Mouse (Mus musculus) hindbrain, embryonic 14.5 days (tissue): ENCODE data around the gene Cox6b1. TPM values are rescaled to one million over a fixed set of nuclear protein-coding genes. Genes with fewer than 3 reads are reported as not detected.

Source experiments
- ATAC-seq: fragments of 200-750 bp; cut with Nextera tagmentation; 2 replicates; pipeline ENCODE4 v1.8.0; 2017; ENCODE audit warnings: moderate number of reproducible peaks, mild to moderate bottlenecking, moderate TSS enrichment, moderate library complexity; ENCODE audit not compliant: low FRiP score
- DNase-seq: peaks from one replicate; pipeline ENCODE4 v3.0.0-alpha.2; 2015; ENCODE audit warnings: low spot score
- H3K27ac ChIP-seq: fragments of 300-500 bp; sonication (generic); 2 replicates; pipeline ENCODE4 v1.5.1; 2014; ENCODE audit warnings: mild to moderate bottlenecking, moderate library complexity
- H3K27me3 ChIP-seq: fragments of 300-500 bp; sonication (generic); 2 replicates; pipeline ENCODE4 v1.6.1; 2014; ENCODE audit warnings: mild to moderate bottlenecking, low read length, mixed read lengths; ENCODE audit not compliant: control insufficient read depth, insufficient read depth
- H3K36me3 ChIP-seq: fragments of 300-500 bp; sonication (generic); replicated peaks from 2 replicates; pipeline ENCODE4 v1.6.1; 2014; ENCODE audit not compliant: control insufficient read depth, insufficient read depth
- H3K4me1 ChIP-seq: fragments of 300-500 bp; sonication (generic); replicated peaks from 2 replicates; pipeline ENCODE4 v1.6.1; 2014; ENCODE audit warnings: antibody characterized with exemption, low read length, mixed read lengths; ENCODE audit not compliant: control insufficient read depth, insufficient read depth
- H3K4me2 ChIP-seq: fragments of 300-500 bp; sonication (generic); replicated peaks from 2 replicates; pipeline ENCODE4 v1.6.1; 2014; ENCODE audit warnings: mild to moderate bottlenecking, moderate library complexity
- H3K4me3 ChIP-seq: fragments of 300-500 bp; sonication (generic); replicated peaks from 2 replicates; pipeline ENCODE4 v1.5.1; 2014; ENCODE audit warnings: mild to moderate bottlenecking, low read length
- H3K9ac ChIP-seq: fragments of 300-500 bp; sonication (generic); 2 replicates; pipeline ENCODE4 v1.6.1; 2014
- H3K9me3 ChIP-seq: fragments of 300-500 bp; sonication (generic); 2 replicates; pipeline ENCODE4 v1.6.1; 2016; ENCODE audit warnings: low read length; ENCODE audit not compliant: control insufficient read depth
- WGBS: fragments of 180-500 bp; shearing (Covaris S2); extraction: QIAGEN DNeasy Blood & Tissue Kit; methylation state at CpG from one replicate; pipeline ENCODE4 v1.1.7; 2014; 5-methylcytosine and 5-hydroxymethylcytosine counted together
- polyA plus RNA-seq: library from polyadenylated mRNA; unstranded; fragments of >200 nt; fragmentation: Nextera tagmentation; extraction: Ambion mirVana; gene quantifications from 2 replicates; pipeline ENCODE4 v1.2.1, GENCODE M21; 2014

The Cox6b1 gene
- polyA plus RNA-seq: 1,184 and 1,299 TPM in 2 replicates

DNA sequence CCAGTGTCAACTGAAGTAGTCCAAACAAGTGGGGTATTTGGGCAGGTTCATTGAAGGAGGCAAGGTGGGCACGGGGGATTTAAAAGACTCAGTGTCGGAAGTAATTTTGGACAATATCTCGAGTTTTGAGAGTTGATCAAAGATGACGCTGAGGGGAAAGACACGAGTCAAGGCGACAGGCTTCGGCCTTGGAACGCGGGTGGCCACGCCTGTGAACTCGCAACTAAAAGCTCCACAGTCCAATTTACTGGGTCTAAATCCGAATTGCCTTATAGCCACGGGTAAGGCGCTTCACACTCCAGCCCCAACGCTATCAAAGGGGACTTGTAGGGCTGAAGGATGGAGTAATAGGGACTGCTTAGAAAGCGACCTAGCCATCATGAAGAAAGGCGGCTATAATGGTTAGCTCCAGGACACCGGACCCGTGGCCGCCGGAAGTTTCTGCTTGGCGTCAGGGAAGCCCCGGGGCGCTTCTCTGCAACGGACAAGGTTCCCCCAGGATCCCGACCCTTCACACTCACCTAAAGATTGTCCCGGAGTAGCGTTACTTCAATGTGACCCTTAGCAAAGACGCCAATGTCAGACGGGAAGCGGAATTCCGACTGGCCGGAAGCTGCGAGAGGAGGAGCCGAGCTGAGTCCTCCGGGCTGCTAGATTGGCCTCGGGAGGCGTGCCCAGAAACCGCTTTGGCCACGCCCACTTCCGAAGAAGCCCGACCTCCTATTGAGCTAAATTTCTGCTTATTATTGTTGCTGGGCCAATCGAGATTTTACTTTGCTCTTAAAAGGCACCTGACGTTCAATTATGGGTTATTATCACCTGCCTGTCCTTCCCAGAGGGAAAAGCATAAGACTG lies at the start of gene Cox6b1:
Gene Cox6b1 (minus strand): TSS at position 622 of the 855 bp plus-strand sequence.
- Histone ChIP-seq H3K9ac (peak within 1 kb of the TSS; percentile 84), H3K36me3 (peaks cover 38% of the 10 kb centered on the region), H3K9me3 (no peaks in the 10 kb centered on the region), H3K4me2 (peak within 1 kb of the TSS; percentile 84), H3K4me3 (peak within 1 kb of the TSS; percentile 63), H3K27me3 (peaks cover 6% of the 10 kb centered on the region; the same call in 1 of the 2 replicates), H3K4me1 (peaks cover 12% of the 10 kb centered on the region), H3K27ac (peak within 1 kb of the TSS; percentile 64)
- ATAC-seq (peak; percentile 94), DNase-seq (peak; percentile 96)
- 2% methylated on average over 44 of the region's 44 CpGs for WGBS

DNA sequence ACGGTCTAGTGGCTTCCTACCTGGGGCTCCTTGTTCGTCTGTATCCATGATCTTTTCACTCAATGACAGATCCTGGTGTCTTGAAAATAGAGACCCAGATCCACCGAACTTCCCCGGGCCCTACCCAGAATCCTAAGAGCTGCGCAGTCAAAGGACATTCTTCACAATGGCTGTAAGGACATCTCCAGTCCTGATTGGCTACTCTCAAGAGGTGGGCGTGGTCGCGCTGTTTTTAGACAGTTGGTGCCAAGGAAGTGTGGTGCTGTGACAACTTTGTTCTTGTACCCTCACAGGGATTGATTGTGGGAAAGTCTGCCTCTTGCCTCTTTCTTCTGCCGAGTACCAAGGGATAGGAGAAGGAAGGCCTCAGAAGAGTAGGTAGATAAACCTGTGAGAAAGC lies 45.5 kb upstream of the Cox6b1 start, which contains the start of gene Pmis2:
Gene Pmis2 (minus strand): TSS at position 126 of the 400 bp plus-strand sequence.
- Histone ChIP-seq H3K9ac (no peak within 1 kb of the TSS), H3K4me3 (no peak within 1 kb of the TSS), H3K4me2 (no peak within 1 kb of the TSS), H3K9me3 (no peaks in the 10 kb centered on the region), H3K27me3 (0 out of 2 replicates have a peak, but pooled peaks cover 4% of the 10 kb centered on the region), H3K27ac (no peak within 1 kb of the TSS), H3K4me1 (no peaks in the 10 kb centered on the region), H3K36me3 (no peaks in the 10 kb centered on the region)
- DNase-seq (no peak), ATAC-seq (no peak)
- WGBS: 72% methylated on average over 9 of the region's 9 CpGs

GRCm38 (mm10) chr7:30669229-30669628 lies 43.3 kb upstream of the Cox6b1 start:
- Histone ChIP-seq H3K9me3 (no peaks in the 10 kb centered on the region), H3K27ac (no peak overlapping the region), H3K9ac (no peak overlapping the region), H3K4me2 (no peak overlapping the region), H3K27me3 (no peaks in the 10 kb centered on the region), H3K4me3 (no peak overlapping the region), H3K4me1 (peaks cover 11% of the 10 kb centered on the region), H3K36me3 (no peaks in the 10 kb centered on the region)
- 34% methylated on average over 3 of the region's 3 CpGs for WGBS
- DNase-seq: peak; percentile 45
- no peak for ATAC-seq

DNA sequence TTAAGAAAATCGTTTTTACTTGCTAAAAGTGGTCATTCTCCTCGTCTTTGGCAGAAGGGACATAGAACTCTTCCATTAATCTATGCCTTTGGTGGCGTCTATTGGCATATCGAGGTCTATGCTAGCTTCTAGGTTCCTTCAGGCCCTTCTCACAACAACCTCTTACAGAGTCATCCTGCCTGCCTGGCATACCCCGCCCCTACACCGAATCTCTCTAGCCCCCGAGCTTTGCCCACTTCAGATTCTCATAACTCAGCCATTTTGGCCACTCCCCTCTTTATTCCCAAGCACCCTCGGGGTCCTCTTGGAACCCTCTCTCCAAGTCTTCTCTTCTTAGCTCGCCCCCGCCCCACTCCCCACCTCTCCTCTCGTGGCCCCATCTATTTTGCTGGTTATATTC lies 39.4 kb upstream of the Cox6b1 start:
- H3K4me3 ChIP-seq: peak overlapping the region; percentile 50
- H3K27ac ChIP-seq: peak overlapping the region; percentile 80
- 6% methylated on average over 11 of the region's 11 CpGs for WGBS
- no peaks in the 10 kb centered on the region for H3K9me3 ChIP-seq
- H3K9ac ChIP-seq: peak overlapping the region; percentile 79
- peaks cover 12% of the 10 kb centered on the region for H3K36me3 ChIP-seq
- peaks cover 12% of the 10 kb centered on the region for H3K4me1 ChIP-seq
- DNase-seq (no peak), ATAC-seq (peak; percentile 66; the same call in 1 of the 2 replicates)
- H3K27me3 ChIP-seq: no peaks in the 10 kb centered on the region
- H3K4me2 ChIP-seq: peak overlapping the region; percentile 86

DNA sequence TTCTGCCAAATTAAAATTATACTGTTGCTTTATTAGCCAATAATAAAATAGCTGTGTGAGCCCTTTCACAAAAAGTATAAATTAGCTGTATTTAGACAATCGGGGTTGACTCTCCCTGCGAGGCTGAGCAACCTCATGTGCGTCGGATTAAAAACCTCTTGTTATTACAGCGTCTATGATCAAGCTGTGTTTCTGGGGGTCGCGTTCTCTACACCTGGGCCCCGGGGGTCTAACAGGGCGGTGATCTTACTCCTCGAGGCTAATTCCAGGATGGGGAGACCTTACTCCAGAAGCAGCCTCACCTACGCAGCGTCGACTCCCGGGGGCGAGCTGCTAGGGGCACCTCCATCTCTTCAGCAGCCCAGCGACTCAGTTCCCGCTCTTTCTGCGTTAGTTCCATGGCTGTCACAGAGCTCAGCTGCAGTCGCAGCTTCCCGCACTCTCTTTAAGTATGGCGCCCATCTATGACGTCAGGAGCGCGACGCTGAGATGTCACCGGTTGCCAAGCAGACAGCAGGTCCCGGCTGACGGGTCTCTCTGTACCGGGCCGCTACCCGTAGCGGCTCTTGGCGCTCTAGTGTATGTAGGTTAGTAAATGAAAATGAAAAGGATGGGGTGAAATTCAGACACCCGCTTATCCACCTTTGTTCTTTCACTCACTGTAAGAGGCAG lies 38.7 kb upstream of the Cox6b1 start, which contains the start of gene Haus5:
Gene Haus5 (minus strand): TSS at position 466 of the 672 bp plus-strand sequence.
- no peaks in the 10 kb centered on the region for H3K27me3 ChIP-seq
- H3K9me3 ChIP-seq: no peaks in the 10 kb centered on the region
- H3K27ac ChIP-seq: peak within 1 kb of the TSS; percentile 80
- H3K9ac ChIP-seq: peak within 1 kb of the TSS; percentile 79
- peaks cover 12% of the 10 kb centered on the region for H3K4me1 ChIP-seq
- WGBS: 2% methylated on average over 34 of the region's 34 CpGs
- H3K36me3 ChIP-seq: peaks cover 18% of the 10 kb centered on the region
- peak within 1 kb of the TSS; percentile 86 for H3K4me2 ChIP-seq
- ATAC-seq: peak; percentile 94
- peak; percentile 99 for DNase-seq
- peak within 1 kb of the TSS; percentile 50 for H3K4me3 ChIP-seq

DNA sequence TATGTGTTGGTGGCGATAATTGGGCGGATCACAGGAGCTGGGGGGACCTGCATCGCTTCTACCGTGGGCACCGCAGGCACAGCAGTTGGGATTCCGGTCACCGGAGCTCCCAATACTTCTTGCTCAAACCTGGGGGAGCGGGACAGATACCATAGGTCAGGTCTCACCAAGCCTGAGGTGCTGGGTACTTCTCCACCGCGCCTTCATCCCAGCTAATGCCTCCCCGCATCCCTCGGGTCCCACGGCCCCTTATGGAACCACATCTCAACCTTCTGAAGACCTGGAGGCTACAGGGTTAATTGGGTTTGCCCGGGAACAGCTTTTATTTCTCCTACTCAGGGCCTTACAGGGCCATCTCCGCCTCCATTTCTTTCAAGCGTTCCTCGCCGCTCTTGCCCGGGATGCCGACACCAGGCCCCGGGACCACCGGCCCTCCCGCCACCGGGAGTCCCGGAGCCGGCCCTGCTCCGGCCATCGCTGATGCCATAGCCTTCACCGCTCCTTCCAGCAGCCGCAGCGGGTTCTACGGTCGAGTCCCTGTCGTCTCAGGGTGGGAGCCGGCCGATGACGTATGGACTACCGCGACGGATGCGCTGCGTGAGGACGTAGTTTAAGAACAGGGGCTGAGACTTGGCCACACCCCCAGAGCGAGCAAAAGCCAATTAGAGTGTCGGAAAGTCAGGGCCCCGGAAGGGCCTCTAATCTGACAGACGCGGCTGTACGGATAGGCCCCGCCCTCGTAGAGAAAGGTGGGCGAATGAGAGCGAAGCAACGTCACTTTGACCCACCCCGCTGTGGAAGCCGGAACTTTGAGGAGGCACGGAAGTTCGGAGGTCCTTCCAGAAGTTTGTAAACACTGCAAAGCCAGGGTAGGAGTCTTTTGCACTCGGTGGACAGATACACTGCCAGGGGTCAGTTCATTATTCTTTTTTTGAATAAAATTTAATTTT lies 23.9 kb upstream of the Cox6b1 start, which contains the start of gene Rbm42:
Gene Rbm42 (minus strand): TSS at position 727 of the 950 bp plus-strand sequence.
- Histone ChIP-seq H3K27ac (peak within 1 kb of the TSS; percentile 81), H3K9ac (peak within 1 kb of the TSS; percentile 96), H3K36me3 (peaks cover 49% of the 10 kb centered on the region), H3K4me2 (peak within 1 kb of the TSS; percentile 96), H3K4me1 (peaks cover 6% of the 10 kb centered on the region; the same call in 1 of the 2 replicates), H3K9me3 (no peaks in the 10 kb centered on the region), H3K4me3 (peak within 1 kb of the TSS; percentile 81), H3K27me3 (no peaks in the 10 kb centered on the region)
- 2% methylated on average over 59 of the region's 59 CpGs for WGBS
- ATAC-seq (peak; percentile 99), DNase-seq (peak; percentile 99)

DNA sequence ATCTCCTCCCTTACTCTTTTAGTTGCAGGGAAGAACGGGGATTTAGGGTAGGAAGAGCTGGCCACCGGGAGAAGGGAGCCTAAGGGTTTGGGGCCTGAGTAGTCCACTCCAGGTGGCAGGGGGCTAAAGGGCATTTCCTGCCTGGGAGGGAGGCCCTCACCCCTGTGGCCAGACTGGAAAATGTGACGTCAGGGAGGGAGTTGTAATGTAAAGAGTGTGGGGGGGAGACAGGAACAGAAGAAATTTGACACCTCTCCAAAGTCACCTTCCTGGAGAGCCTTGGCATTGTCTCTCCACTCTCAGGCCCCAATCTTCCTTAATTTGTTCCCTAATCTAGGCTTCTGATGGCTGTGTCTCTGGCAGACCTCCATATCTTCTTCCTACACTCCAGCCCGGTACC lies 13.1 kb upstream of the Cox6b1 start:
- Histone ChIP-seq H3K36me3 (peaks cover 43% of the 10 kb centered on the region), H3K9me3 (no peaks in the 10 kb centered on the region), H3K27ac (no peak overlapping the region), H3K27me3 (peaks cover 34% of the 10 kb centered on the region), H3K4me2 (no peak overlapping the region), H3K4me1 (peaks cover 5% of the 10 kb centered on the region; the same call in 1 of the 2 replicates), H3K4me3 (no peak overlapping the region), H3K9ac (no peak overlapping the region)
- ATAC-seq (no peak), DNase-seq (no peak)
- 31% methylated on average over 4 of the region's 4 CpGs for WGBS

DNA sequence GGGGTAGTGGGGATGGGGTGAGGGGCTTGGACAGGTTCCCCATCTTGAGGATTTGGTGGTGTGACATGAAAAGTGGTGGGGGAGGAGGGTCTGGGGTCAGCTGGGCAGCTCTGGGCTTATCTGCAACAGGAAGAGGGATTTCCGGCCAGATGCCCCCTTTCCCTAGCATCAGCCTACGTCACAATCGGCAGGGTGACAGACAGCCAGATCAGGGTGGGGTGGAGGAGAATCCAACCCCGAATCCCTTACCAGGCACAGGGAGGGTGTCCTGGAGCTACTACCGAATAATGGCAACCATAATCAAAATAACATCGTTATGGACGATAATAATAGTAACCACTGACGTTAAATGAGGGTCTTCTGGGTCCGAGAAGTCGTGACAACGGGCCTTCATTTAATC lies 10.4 kb upstream of the Cox6b1 start:
- Histone ChIP-seq H3K9me3 (no peaks in the 10 kb centered on the region), H3K4me3 (no peak overlapping the region), H3K36me3 (peaks cover 16% of the 10 kb centered on the region), H3K9ac (no peak overlapping the region), H3K4me2 (no peak overlapping the region), H3K4me1 (peaks cover 5% of the 10 kb centered on the region; the same call in 1 of the 2 replicates), H3K27ac (no peak overlapping the region), H3K27me3 (peaks cover 60% of the 10 kb centered on the region)
- ATAC-seq (no peak), DNase-seq (no peak)
- 31% methylated on average over 11 of the region's 11 CpGs for WGBS
